Mouse (Mus musculus): ENCODE measurements at regions not wholly inside any gene's neighbourhood (a gene's known extent, or its start where the extent isn't known, plus 50 kb on each side); places are given as distances from the start of the nearest gene placed in this dataset.
"Not testable (repeated sequence)": the region's sequence is repeated elsewhere in the genome, so short reads cannot be mapped to it uniquely, and the experiment has no call there.

DNA sequence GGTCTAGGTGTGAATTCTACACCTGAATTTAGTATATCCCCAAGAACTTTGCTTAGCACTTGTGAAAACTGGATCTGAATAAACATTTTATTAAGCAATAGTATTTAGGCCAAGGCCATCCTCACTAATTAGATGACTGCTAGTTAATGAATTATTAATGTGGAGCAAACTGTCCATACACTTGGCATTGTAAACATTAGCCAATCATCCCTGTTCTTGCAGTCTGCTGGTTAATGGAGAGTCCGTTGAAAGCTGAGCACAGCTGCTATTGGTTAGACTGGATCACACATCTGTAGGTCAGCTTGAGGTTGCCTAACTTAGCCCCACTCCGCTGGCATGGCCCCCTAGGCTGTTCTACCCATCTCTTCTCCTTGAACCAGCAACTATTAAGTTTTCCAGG, 826.2 kb upstream of the 4930452B06Rik start:
- DNase-seq (ENCODE audit: low read depth) = no peak

DNA sequence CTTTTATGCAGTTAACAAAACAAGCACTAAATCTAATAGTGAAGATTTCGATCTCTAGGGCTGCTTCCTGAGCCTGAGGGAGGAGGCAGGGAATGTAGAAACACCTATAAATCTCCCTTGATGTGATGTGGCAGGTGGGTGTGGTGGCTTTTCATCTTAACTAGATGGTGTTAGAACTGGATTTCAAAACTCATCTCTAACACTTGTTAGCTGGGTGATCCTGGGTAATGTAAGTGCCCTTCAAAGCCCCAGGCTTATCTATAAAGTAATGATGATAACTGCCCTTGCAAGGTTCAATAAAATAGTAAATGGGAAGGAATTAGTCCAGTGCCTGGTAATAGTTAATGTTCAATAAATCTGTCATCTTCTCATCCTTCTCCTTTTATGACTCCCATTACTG, 822.5 kb upstream of the 4930452B06Rik start:
- no peak for DNase-seq (ENCODE audit: low read depth)

DNA sequence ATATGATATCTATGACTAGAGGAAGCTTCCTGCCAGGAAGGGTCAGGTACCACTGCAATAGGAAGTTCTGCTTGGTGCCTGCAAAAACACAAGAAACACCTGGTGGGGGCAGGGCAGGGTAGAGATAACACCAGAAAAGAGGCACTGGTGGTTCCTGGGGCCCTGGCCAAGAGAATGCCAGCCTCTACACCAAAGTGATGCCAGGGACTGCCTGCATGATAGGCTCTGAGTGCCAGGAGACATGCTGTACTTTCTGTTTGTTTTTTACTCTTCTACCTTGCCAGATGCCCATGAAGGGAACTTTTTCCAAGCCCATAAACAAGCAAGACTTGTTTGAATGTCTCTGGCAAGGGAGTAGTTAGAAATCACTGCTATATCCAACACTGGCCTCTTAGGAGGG, 812.9 kb upstream of the 4930452B06Rik start:
- DNase-seq (ENCODE audit: low read depth) = no peak

DNA sequence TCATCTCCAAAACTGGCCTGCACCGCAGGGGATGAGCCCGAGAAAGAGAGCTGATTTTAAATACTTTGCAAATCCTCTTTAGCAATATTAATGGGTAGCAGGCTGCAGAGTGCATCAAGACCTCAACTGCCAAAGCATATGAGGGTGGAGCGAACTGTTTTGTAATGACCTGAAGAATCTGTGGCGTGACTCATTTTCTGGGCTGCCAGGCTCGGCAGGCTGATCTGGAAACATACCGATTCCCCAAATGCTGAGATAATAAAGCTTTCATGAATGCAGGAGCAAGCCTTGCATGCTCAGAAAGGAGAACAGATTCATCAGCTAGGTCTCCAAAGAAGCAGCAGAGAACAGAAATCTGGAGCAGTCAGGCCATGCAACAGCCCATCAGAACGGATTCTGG, 809.1 kb upstream of the 4930452B06Rik start:
- no peak for DNase-seq (ENCODE audit: low read depth)

DNA sequence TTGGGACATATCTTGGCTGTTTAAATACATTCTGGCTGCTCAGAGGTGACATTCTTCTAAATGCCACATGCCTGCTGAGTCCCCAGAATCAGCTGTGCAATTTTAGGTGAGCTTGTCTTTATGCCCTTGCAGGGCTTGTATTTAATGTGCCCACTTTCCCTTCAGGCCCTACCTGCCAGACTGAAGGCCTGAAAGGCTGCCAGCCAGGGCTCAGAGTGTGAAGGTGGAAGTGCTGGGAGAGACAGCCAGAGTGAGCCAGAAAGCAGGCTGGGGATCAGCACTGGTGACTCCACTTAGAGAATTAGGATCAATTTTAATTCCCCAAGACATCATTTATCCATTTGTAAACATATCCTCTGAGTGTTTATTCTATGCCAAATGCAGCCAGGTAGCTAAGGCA, 803.6 kb upstream of the 4930452B06Rik start:
- no peak for DNase-seq (ENCODE audit: low read depth)

DNA sequence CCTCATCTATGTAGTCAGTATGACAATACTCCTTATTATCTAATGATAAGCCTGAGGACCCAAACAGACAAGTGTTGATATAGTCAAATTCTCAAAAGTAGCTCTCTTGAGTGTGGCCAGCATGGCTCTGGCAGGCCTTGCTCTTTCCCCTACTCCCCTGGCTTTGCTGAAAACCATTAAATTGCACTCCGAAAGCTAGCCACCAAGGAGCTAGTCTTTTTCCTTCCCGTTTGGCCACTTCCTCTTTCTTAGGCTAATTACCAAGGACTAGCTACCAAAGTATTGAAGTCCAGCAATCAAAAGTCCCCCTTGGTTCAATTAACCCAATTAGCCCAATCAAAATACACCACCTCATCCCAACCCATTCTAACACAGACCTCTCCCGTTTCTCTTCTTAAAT, 802.6 kb upstream of the 4930452B06Rik start:
- no peak for DNase-seq (ENCODE audit: low read depth)

GRCm38 (mm10) chr14:9467690-9468458, 801.8 kb upstream of the 4930452B06Rik start:
- no peak for DNase-seq (ENCODE audit: low read depth)

GRCm38 (mm10) chr14:9460006-9460405, 794.0 kb upstream of the 4930452B06Rik start:
- no peak for DNase-seq (ENCODE audit: low read depth)

- no peak for DNase-seq (ENCODE audit: low read depth)
These were observed 792.8 kb upstream of the 4930452B06Rik start for GRCm38 (mm10) chr14:9458856-9459255.

DNA sequence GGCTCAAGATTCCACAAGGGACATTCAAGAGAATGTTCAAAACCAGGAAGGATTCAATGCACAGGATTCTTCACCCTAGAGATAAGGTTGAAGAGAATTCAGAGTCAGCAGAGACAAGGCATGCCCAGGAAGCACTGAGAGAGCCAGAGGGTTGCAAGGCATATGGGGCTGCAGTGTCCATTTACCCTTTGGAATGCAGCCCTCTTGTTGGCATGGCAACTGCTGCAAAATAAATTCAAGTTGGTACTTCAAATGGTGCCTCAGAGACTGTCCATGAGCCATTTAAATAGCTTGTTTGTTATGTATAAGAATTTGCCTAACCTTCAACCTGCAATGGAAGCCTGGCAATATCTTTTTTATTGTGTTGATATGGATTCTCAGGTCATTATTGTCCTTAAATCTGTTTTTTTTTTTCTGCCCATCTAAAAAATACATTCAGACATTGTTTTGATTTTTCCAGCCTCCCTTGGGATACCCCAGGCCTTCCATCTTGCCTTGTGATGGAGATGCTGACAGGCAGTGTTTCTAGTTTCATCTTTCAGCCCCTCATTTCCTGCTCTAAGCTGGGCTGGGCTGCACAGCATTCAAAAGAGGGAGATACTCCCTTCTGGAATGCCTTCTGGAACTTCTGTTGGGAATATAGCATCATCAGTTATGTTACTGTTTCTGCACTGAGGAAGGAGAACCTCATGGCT, 791.9 kb upstream of the 4930452B06Rik start:
- no peak for DNase-seq (ENCODE audit: low read depth)

DNA sequence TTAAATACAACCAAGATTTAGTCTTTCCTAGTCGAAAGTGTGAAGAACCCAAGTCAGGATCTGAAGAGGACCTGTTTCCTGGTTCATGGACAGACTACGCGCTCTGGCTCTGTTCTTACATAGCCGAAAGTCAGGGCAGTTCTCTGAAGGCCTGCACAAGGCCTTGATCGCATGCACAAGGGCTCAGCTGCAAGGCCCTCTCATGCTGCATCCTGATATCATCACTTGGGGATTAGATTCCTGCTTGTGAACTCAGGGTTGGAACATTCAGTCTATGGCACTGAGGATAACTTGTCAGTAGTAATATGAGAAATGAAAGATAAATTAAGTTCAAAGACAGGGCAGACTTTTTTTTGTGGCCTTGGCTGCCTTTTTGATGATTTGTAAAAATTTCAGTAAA, 789.9 kb upstream of the 4930452B06Rik start:
- DNase-seq (ENCODE audit: low read depth) = no peak

DNA sequence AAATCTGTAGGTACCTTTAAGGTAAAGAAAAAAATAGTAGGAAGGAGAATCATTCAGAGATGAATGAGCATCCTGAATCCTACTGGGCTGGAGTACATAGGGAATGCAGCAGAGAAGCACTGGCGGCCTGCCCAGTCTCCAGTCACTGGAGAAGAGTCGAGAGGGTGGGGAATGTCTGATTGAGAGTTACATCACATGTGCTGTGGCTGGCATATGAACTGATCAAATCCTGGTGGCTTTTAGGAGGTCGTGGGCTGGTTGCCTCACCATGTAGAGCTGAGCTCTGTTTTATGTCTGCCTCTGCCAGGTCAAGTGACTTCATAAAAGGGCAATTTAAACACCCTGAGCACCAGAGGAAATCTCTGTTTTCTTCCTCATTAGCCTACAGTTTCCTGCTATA, 783.9 kb upstream of the 4930452B06Rik start:
- no peak for DNase-seq (ENCODE audit: low read depth)

DNA sequence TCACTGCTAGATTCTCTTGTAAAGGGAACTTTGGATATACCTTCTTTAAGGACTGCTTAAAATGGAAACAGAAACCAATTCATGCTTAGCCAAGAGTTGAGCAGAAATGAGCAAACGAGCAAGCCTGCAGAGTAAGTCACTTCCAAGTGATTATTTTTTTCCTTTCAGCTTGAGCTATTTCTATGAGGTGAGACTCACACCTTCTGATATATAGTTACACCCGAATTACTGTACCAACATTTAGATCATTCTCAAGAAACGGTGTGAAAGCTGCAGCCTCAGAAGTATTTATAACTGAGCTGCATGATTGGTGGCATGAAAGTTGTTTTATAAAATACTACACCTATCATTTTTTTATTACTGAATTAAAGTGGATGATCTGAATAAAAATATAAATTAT, 771.9 kb upstream of the 4930452B06Rik start:
- DNase-seq (ENCODE audit: low read depth) = no peak

- no peak for DNase-seq (ENCODE audit: low read depth)
These were observed 769.1 kb upstream of the 4930452B06Rik start for GRCm38 (mm10) chr14:9435136-9435535.

GRCm38 (mm10) chr14:9433081-9433590, 767.1 kb upstream of the 4930452B06Rik start:
- DNase-seq (ENCODE audit: low read depth) = no peak

- DNase-seq (ENCODE audit: low read depth) = no peak
These were observed 765.8 kb upstream of the 4930452B06Rik start for GRCm38 (mm10) chr14:9431798-9432197.

- no peak for DNase-seq (ENCODE audit: low read depth)
These were observed 745.9 kb upstream of the 4930452B06Rik start for GRCm38 (mm10) chr14:9411822-9412403.

DNA sequence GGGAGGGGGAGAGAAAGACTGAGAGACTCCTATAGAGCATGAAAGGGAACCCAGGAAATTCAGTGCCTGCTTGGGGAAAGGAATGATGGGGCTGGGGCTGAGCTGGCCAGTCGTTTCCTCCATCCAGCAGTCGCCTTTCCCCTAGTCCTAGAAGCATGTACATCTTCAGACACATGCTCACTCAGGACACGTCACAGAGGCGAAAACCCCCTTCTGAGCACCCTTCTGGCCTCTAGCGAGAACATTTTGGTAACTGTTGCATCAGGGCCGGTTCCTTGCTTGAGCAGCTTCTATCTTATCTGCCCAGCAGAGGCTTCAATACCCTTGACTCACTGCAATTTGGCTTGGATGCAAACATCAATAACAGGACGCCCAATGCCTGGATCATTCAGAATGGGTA, 737.6 kb upstream of the 4930452B06Rik start:
- DNase-seq (ENCODE audit: low read depth) = no peak

GRCm38 (mm10) chr14:9400861-9401260, 734.8 kb upstream of the 4930452B06Rik start:
- DNase-seq (ENCODE audit: low read depth) = no peak

- peak; percentile 4 for DNase-seq (ENCODE audit: low read depth)
These were observed 727.3 kb upstream of the 4930452B06Rik start for GRCm38 (mm10) chr14:9393271-9393771.

GRCm38 (mm10) chr14:9389878-9390536, 724.0 kb upstream of the 4930452B06Rik start:
- DNase-seq (ENCODE audit: low read depth) = not testable (repeated sequence)

DNA sequence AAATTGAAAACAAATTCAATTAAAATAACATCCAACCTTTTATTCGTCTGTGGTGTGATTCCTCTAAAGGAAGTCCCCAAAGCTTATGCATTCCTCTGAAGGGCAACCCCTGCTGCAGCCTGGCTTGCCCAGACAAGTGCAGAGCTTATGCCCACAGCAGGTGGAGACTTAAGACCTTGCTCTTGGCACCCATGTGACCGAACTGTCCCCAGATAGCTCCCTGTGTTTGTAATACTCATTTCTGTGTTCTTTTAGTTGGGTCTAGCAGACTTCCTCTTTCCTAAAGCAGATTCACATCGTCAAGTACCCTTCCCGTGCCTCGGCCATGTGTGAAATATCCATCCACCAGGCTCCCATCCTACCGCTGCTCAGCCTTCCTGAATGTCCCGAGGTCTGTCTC, 723.1 kb upstream of the 4930452B06Rik start:
- no peak for DNase-seq (ENCODE audit: low read depth)
